Mouse (Mus musculus) spleen, adult 2 months (tissue): ENCODE results near the gene Dek.

Experiments
- CTCF ChIP-seq: fragments of 200-500 bp; IDR thresholded peaks from 2 replicates; pipeline ENCODE4 v1.5.1; 2011; ENCODE audit warnings: mild to moderate bottlenecking, inconsistent platforms; ENCODE audit not compliant: insufficient read depth, insufficient read length, insufficient replicate concordance; ENCODE audit errors: extremely low read depth
- POLR2A ChIP-seq: fragments of 200-500 bp; IDR thresholded peaks from 2 replicates; pipeline ENCODE4 v1.6.1; 2011; ENCODE audit warnings: low read depth, low read length, inconsistent platforms

DNA sequence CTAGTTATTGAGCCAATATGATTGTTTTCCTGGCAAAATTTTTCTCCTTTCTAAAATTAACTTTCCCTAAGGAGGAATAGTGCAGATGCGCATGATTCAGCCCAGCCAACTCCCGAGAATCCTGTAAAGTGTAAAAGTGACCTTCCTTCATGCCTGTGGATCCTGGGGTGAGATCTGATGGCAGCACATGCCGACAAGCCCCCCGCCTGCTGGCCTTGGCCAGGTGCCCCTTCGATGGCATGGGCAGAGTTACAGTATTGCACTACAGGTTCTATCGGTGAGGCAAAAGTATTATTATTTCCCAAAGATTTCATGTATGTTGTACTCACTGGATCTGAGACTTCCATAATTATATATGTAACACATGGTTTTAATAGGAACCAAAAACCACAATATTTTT is 19.0 kb upstream of the Dek start:
- no peak for TF ChIP-seq POLR2A
- no peak for TF ChIP-seq CTCF
